Mouse (Mus musculus): ENCODE results near the gene Gm8127. TPM values are rescaled to one million over a fixed set of nuclear protein-coding genes. Genes with fewer than 3 reads are reported as not detected.
"Not testable (repeated sequence)": the region's sequence is repeated elsewhere in the genome, so short reads cannot be mapped to it uniquely, and the experiment has no call there.

Gene Gm8127
- polyA plus RNA-seq, 1 experiment from 2014 or later, result not detected

GRCm38 (mm10) chr14:43275752-43276151 lies 17.9 kb downstream of the Gm8127 start:
- not testable (repeated sequence) for H3K4me3 ChIP-seq (ENCODE audit: low read depth, low read length); H3K9me3 ChIP-seq (replicated peaks; ENCODE audit: control insufficient read depth, low read length); H3K4me1 ChIP-seq (ENCODE audit: control insufficient read depth, insufficient read depth, low read length); ATAC-seq (replicated peaks; ENCODE audit: insufficient number of reproducible peaks, low FRiP score, low TSS enrichment, low read depth); DNase-seq (ENCODE audit: low spot score); H3K9ac ChIP-seq (replicated peaks; ENCODE audit: low read length); H3K27me3 ChIP-seq (ENCODE audit: control insufficient read depth, insufficient read depth, low read length); H3K4me2 ChIP-seq (ENCODE audit: low read depth, low read length); H3K36me3 ChIP-seq (replicated peaks; ENCODE audit: control insufficient read depth, insufficient read depth, low read depth, low read length); H3K27ac ChIP-seq (replicated peaks; ENCODE audit: low read depth, low read length)
- 88% methylated on average over 1 of the region's 1 CpGs for WGBS

- not testable (repeated sequence) for H3K27ac ChIP-seq (replicated peaks; ENCODE audit: low read depth, low read length); DNase-seq (ENCODE audit: low spot score); H3K36me3 ChIP-seq (replicated peaks; ENCODE audit: control insufficient read depth, insufficient read depth, low read depth, low read length); H3K9me3 ChIP-seq (replicated peaks; ENCODE audit: control insufficient read depth, low read length); ATAC-seq (replicated peaks; ENCODE audit: insufficient number of reproducible peaks, low FRiP score, low TSS enrichment, low read depth); H3K4me3 ChIP-seq (ENCODE audit: low read depth, low read length); H3K4me1 ChIP-seq (ENCODE audit: control insufficient read depth, insufficient read depth, low read length); H3K4me2 ChIP-seq (ENCODE audit: low read depth, low read length); H3K9ac ChIP-seq (replicated peaks; ENCODE audit: low read length); H3K27me3 ChIP-seq (ENCODE audit: control insufficient read depth, insufficient read depth, low read length)
- 90% methylated on average over 8 of the region's 8 CpGs for WGBS
Measured at GRCm38 (mm10) chr14:43274986-43275511, 18.6 kb downstream of the Gm8127 start, which contains the start of gene Gm9732. Gm9732 (plus strand) TSS chr14:43275036.

- 83% methylated on average over 1 of the region's 1 CpGs for WGBS
- not testable (repeated sequence) for H3K4me3 ChIP-seq (ENCODE audit: low read depth, low read length)
Measured at GRCm38 (mm10) chr14:43273161-43273560, 20.5 kb downstream of the Gm8127 start.

GRCm38 (mm10) chr14:43269211-43269610 lies 24.4 kb downstream of the Gm8127 start:
- WGBS, result 88% methylated on average over 3 of the region's 3 CpGs
- not testable (repeated sequence) for DNase-seq (ENCODE audit: low spot score); H3K4me3 ChIP-seq (ENCODE audit: low read depth, low read length); H3K4me1 ChIP-seq (ENCODE audit: control insufficient read depth, insufficient read depth, low read length); ATAC-seq (replicated peaks; ENCODE audit: insufficient number of reproducible peaks, low FRiP score, low TSS enrichment, low read depth); H3K9me3 ChIP-seq (replicated peaks; ENCODE audit: control insufficient read depth, low read length); H3K9ac ChIP-seq (replicated peaks; ENCODE audit: low read length); H3K36me3 ChIP-seq (replicated peaks; ENCODE audit: control insufficient read depth, insufficient read depth, low read depth, low read length); H3K4me2 ChIP-seq (ENCODE audit: low read depth, low read length); H3K27me3 ChIP-seq (ENCODE audit: control insufficient read depth, insufficient read depth, low read length); H3K27ac ChIP-seq (replicated peaks; ENCODE audit: low read depth, low read length)

More at GRCm38 (mm10) chr14:43273161-43273560, 20.5 kb downstream of the Gm8127 start:
- H3K36me3 ChIP-seq (replicated peaks; ENCODE audit: control insufficient read depth, insufficient read depth, low read depth, low read length); H3K9ac ChIP-seq (replicated peaks; ENCODE audit: low read length); H3K27me3 ChIP-seq (ENCODE audit: control insufficient read depth, insufficient read depth, low read length); H3K27ac ChIP-seq (replicated peaks; ENCODE audit: low read depth, low read length); H3K4me2 ChIP-seq (ENCODE audit: low read depth, low read length); ATAC-seq (replicated peaks; ENCODE audit: insufficient number of reproducible peaks, low FRiP score, low TSS enrichment, low read depth); H3K4me1 ChIP-seq (ENCODE audit: control insufficient read depth, insufficient read depth, low read length); H3K9me3 ChIP-seq (replicated peaks; ENCODE audit: control insufficient read depth, low read length); DNase-seq (ENCODE audit: low spot score): not testable (repeated sequence)

- H3K4me2 ChIP-seq (ENCODE audit: low read depth, low read length); DNase-seq (ENCODE audit: low spot score); H3K36me3 ChIP-seq (replicated peaks; ENCODE audit: control insufficient read depth, insufficient read depth, low read depth, low read length); H3K9me3 ChIP-seq (replicated peaks; ENCODE audit: control insufficient read depth, low read length); H3K4me3 ChIP-seq (ENCODE audit: low read depth, low read length); H3K4me1 ChIP-seq (ENCODE audit: control insufficient read depth, insufficient read depth, low read length); ATAC-seq (replicated peaks; ENCODE audit: insufficient number of reproducible peaks, low FRiP score, low TSS enrichment, low read depth); H3K27ac ChIP-seq (replicated peaks; ENCODE audit: low read depth, low read length); H3K27me3 ChIP-seq (ENCODE audit: control insufficient read depth, insufficient read depth, low read length); H3K9ac ChIP-seq (replicated peaks; ENCODE audit: low read length): not testable (repeated sequence)
- 60% methylated on average over 2 of the region's 2 CpGs for WGBS
Measured at GRCm38 (mm10) chr14:43268521-43269084, 25.0 kb downstream of the Gm8127 start.

GRCm38 (mm10) chr14:43263421-43263820 lies 30.2 kb downstream of the Gm8127 start:
- H3K4me1 ChIP-seq (ENCODE audit: control insufficient read depth, insufficient read depth, low read length); H3K27ac ChIP-seq (replicated peaks; ENCODE audit: low read depth, low read length); H3K4me2 ChIP-seq (ENCODE audit: low read depth, low read length); H3K9ac ChIP-seq (replicated peaks; ENCODE audit: low read length); H3K36me3 ChIP-seq (replicated peaks; ENCODE audit: control insufficient read depth, insufficient read depth, low read depth, low read length); H3K9me3 ChIP-seq (replicated peaks; ENCODE audit: control insufficient read depth, low read length); ATAC-seq (replicated peaks; ENCODE audit: insufficient number of reproducible peaks, low FRiP score, low TSS enrichment, low read depth); H3K27me3 ChIP-seq (ENCODE audit: control insufficient read depth, insufficient read depth, low read length); H3K4me3 ChIP-seq (ENCODE audit: low read depth, low read length); DNase-seq (ENCODE audit: low spot score): not testable (repeated sequence)
- WGBS, result 74% methylated on average over 3 of the region's 3 CpGs

GRCm38 (mm10) chr14:43258349-43258748 lies 35.3 kb downstream of the Gm8127 start, which contains the start of gene Gm8126:
Gm8126 (plus strand) TSS chr14:43258649.
- not testable (repeated sequence) for H3K4me2 ChIP-seq (ENCODE audit: low read depth, low read length); H3K27me3 ChIP-seq (ENCODE audit: control insufficient read depth, insufficient read depth, low read length); DNase-seq (ENCODE audit: low spot score); H3K4me1 ChIP-seq (ENCODE audit: control insufficient read depth, insufficient read depth, low read length); H3K27ac ChIP-seq (replicated peaks; ENCODE audit: low read depth, low read length); H3K36me3 ChIP-seq (replicated peaks; ENCODE audit: control insufficient read depth, insufficient read depth, low read depth, low read length); H3K9me3 ChIP-seq (replicated peaks; ENCODE audit: control insufficient read depth, low read length); H3K4me3 ChIP-seq (ENCODE audit: low read depth, low read length); ATAC-seq (replicated peaks; ENCODE audit: insufficient number of reproducible peaks, low FRiP score, low TSS enrichment, low read depth); H3K9ac ChIP-seq (replicated peaks; ENCODE audit: low read length)
- 94% methylated on average over 2 of the region's 4 CpGs for WGBS

- not testable (repeated sequence) for H3K27me3 ChIP-seq (ENCODE audit: control insufficient read depth, insufficient read depth, low read length); H3K36me3 ChIP-seq (replicated peaks; ENCODE audit: control insufficient read depth, insufficient read depth, low read depth, low read length); ATAC-seq (replicated peaks; ENCODE audit: insufficient number of reproducible peaks, low FRiP score, low TSS enrichment, low read depth); H3K4me3 ChIP-seq (ENCODE audit: low read depth, low read length); H3K27ac ChIP-seq (replicated peaks; ENCODE audit: low read depth, low read length); H3K9me3 ChIP-seq (replicated peaks; ENCODE audit: control insufficient read depth, low read length); H3K9ac ChIP-seq (replicated peaks; ENCODE audit: low read length); DNase-seq (ENCODE audit: low spot score); H3K4me1 ChIP-seq (ENCODE audit: control insufficient read depth, insufficient read depth, low read length); H3K4me2 ChIP-seq (ENCODE audit: low read depth, low read length)
- 73% methylated on average over 1 of the region's 1 CpGs for WGBS
Measured at GRCm38 (mm10) chr14:43256511-43256910, 37.1 kb downstream of the Gm8127 start.
